Mouse (Mus musculus) erythroblast, embryonic 14.5 days (primary cell): ENCODE results near the gene Syt13.

Experiments
- GATA1 ChIP-seq: IDR thresholded peaks from 2 replicates; pipeline ENCODE4 v1.6.1; 2012; ENCODE audit warnings: low read length, inconsistent platforms, mixed read lengths
- TAL1 ChIP-seq: IDR thresholded peaks from 3 replicates; pipeline ENCODE4 v1.6.1; 2012; ENCODE audit warnings: low read length, inconsistent platforms, mixed read lengths

DNA sequence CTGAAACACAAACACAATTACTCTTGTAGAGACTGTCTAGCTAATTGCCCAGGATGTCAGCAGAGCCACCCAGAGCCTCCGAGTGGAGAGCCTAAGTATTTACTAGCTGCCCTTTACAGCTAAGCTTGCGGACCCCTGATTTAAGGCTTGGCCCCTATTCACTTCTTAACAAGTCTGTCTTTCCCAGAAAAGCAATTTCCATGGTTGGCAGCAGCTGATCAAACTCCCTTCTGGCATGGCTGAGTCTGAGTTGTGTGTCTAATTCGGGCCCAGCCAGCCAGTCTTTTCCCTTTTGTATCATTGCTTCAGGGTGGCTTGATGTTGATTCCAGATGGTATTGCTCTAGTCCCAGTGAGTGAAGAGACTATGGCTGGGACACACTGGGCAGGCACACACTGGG, 37.4 kb upstream of the Syt13 start:
- TF ChIP-seq GATA1 (no peak), TAL1 (no peak)
